Mouse (Mus musculus): Measurements from ENCODE around the gene Sp6. TPM values are rescaled to one million over a fixed set of nuclear protein-coding genes. Genes with fewer than 3 reads are reported as not detected.

The Sp6 gene
- polyA plus RNA-seq, 1 experiment from 2014 or later: 0.04 TPM

GRCm38 (mm10) chr11:97044902-97045301 is 31.7 kb downstream of the Sp6 start:
- Histone ChIP-seq H3K27me3 (replicated peaks; ENCODE audit: control insufficient read depth, insufficient read depth, low read length) (no peaks in the 10 kb centered on the region), H3K9ac (ENCODE audit: low read depth, low read length) (no peak overlapping the region), H3K4me1 (replicated peaks; ENCODE audit: control insufficient read depth, insufficient read depth, low read length) (0 out of 2 replicates have a peak, but pooled peaks cover 3% of the 10 kb centered on the region), H3K9me3 (ENCODE audit: control insufficient read depth) (no peaks in the 10 kb centered on the region), H3K27ac (ENCODE audit: low read depth, low read length) (no peak overlapping the region), H3K4me2 (replicated peaks; ENCODE audit: low read depth) (no peak overlapping the region), H3K4me3 (ENCODE audit: low read depth, low read length) (no peak overlapping the region), H3K36me3 (ENCODE audit: control insufficient read depth, insufficient read depth) (peaks cover 19% of the 10 kb centered on the region; the same call in 1 of the 2 replicates)
- ATAC-seq: no peak
- no peak for TF ChIP-seq CTCF (IDR thresholded peaks at IDR 0.05; ENCODE audit: low read depth)
- WGBS: 94% methylated on average over 8 of the region's 8 CpGs

- no peak overlapping the region for H3K4me2 ChIP-seq (replicated peaks; ENCODE audit: low read depth)
- H3K4me3 ChIP-seq (ENCODE audit: low read depth, low read length): no peak overlapping the region
- H3K27me3 ChIP-seq (replicated peaks; ENCODE audit: control insufficient read depth, insufficient read depth, low read length): no peaks in the 10 kb centered on the region
- 0 out of 2 replicates have a peak, but pooled peaks cover 3% of the 10 kb centered on the region for H3K4me1 ChIP-seq (replicated peaks; ENCODE audit: control insufficient read depth, insufficient read depth, low read length)
- no peak for ATAC-seq
- H3K36me3 ChIP-seq (ENCODE audit: control insufficient read depth, insufficient read depth): peaks cover 19% of the 10 kb centered on the region; the same call in 1 of the 2 replicates
- H3K9ac ChIP-seq (ENCODE audit: low read depth, low read length): no peak overlapping the region
- peak; percentile 54 for TF ChIP-seq CTCF (IDR thresholded peaks at IDR 0.05; ENCODE audit: low read depth)
- no peaks in the 10 kb centered on the region for H3K9me3 ChIP-seq (ENCODE audit: control insufficient read depth)
- 85% methylated on average over 7 of the region's 7 CpGs for WGBS
- no peak overlapping the region for H3K27ac ChIP-seq (ENCODE audit: low read depth, low read length)
Measured at GRCm38 (mm10) chr11:97045861-97046260, 32.7 kb downstream of the Sp6 start.

GRCm38 (mm10) chr11:97048090-97048650 is 35.0 kb downstream of the Sp6 start:
- Histone ChIP-seq H3K27ac (ENCODE audit: low read depth, low read length) (no peak overlapping the region), H3K4me1 (replicated peaks; ENCODE audit: control insufficient read depth, insufficient read depth, low read length) (peaks cover 5% of the 10 kb centered on the region; the same call in 1 of the 2 replicates), H3K4me3 (ENCODE audit: low read depth, low read length) (no peak overlapping the region), H3K9ac (ENCODE audit: low read depth, low read length) (no peak overlapping the region), H3K4me2 (replicated peaks; ENCODE audit: low read depth) (no peak overlapping the region), H3K9me3 (ENCODE audit: control insufficient read depth) (no peaks in the 10 kb centered on the region), H3K27me3 (replicated peaks; ENCODE audit: control insufficient read depth, insufficient read depth, low read length) (no peaks in the 10 kb centered on the region), H3K36me3 (ENCODE audit: control insufficient read depth, insufficient read depth) (peaks cover 19% of the 10 kb centered on the region; the same call in 1 of the 2 replicates)
- WGBS: 74% methylated on average over 8 of the region's 8 CpGs
- TF ChIP-seq CTCF (IDR thresholded peaks at IDR 0.05; ENCODE audit: low read depth): no peak
- ATAC-seq: no peak

GRCm38 (mm10) chr11:97049492-97050085 is 36.4 kb downstream of the Sp6 start:
- no peak overlapping the region; the same call in 1 of the 2 replicates for H3K27ac ChIP-seq (ENCODE audit: low read depth, low read length)
- H3K36me3 ChIP-seq (ENCODE audit: control insufficient read depth, insufficient read depth): peaks cover 27% of the 10 kb centered on the region
- ATAC-seq: no peak
- no peak overlapping the region for H3K4me2 ChIP-seq (replicated peaks; ENCODE audit: low read depth)
- H3K4me3 ChIP-seq (ENCODE audit: low read depth, low read length): no peak overlapping the region
- WGBS: 80% methylated on average over 6 of the region's 6 CpGs
- TF ChIP-seq CTCF (IDR thresholded peaks at IDR 0.05; ENCODE audit: low read depth): no peak
- no peak overlapping the region for H3K9ac ChIP-seq (ENCODE audit: low read depth, low read length)
- H3K9me3 ChIP-seq (ENCODE audit: control insufficient read depth): no peaks in the 10 kb centered on the region
- peaks cover 5% of the 10 kb centered on the region; the same call in 1 of the 2 replicates for H3K4me1 ChIP-seq (replicated peaks; ENCODE audit: control insufficient read depth, insufficient read depth, low read length)
- H3K27me3 ChIP-seq (replicated peaks; ENCODE audit: control insufficient read depth, insufficient read depth, low read length): no peaks in the 10 kb centered on the region

GRCm38 (mm10) chr11:97050216-97050943 is 37.2 kb downstream of the Sp6 start, which contains the start of gene Osbpl7:
TSS of gene Osbpl7 (plus strand) at chr11:97050628.
- 3% methylated on average over 18 of the region's 18 CpGs for WGBS
- peaks cover 32% of the 10 kb centered on the region for H3K36me3 ChIP-seq (ENCODE audit: control insufficient read depth, insufficient read depth)
- H3K9me3 ChIP-seq (ENCODE audit: control insufficient read depth): no peaks in the 10 kb centered on the region
- peak; percentile 34 for ATAC-seq
- H3K9ac ChIP-seq (ENCODE audit: low read depth, low read length): peak within 1 kb of the TSS; percentile 78
- H3K27ac ChIP-seq (ENCODE audit: low read depth, low read length): peak within 1 kb of the TSS; percentile 91
- peak within 1 kb of the TSS; percentile 93 for H3K4me2 ChIP-seq (replicated peaks; ENCODE audit: low read depth)
- H3K4me1 ChIP-seq (replicated peaks; ENCODE audit: control insufficient read depth, insufficient read depth, low read length): peaks cover 5% of the 10 kb centered on the region; the same call in 1 of the 2 replicates
- TF ChIP-seq CTCF (IDR thresholded peaks at IDR 0.05; ENCODE audit: low read depth): peak; percentile 63
- H3K4me3 ChIP-seq (ENCODE audit: low read depth, low read length): peak within 1 kb of the TSS; percentile 77
- no peaks in the 10 kb centered on the region for H3K27me3 ChIP-seq (replicated peaks; ENCODE audit: control insufficient read depth, insufficient read depth, low read length)

GRCm38 (mm10) chr11:97050944-97051586 is 37.9 kb downstream of the Sp6 start:
- H3K4me1 ChIP-seq (replicated peaks; ENCODE audit: control insufficient read depth, insufficient read depth, low read length): peaks cover 5% of the 10 kb centered on the region; the same call in 1 of the 2 replicates
- TF ChIP-seq CTCF (IDR thresholded peaks at IDR 0.05; ENCODE audit: low read depth): no peak
- no peak for ATAC-seq
- 12% methylated on average over 13 of the region's 13 CpGs for WGBS
- peak overlapping the region; percentile 77 for H3K4me3 ChIP-seq (ENCODE audit: low read depth, low read length)
- H3K4me2 ChIP-seq (replicated peaks; ENCODE audit: low read depth): peak overlapping the region; percentile 93
- H3K27ac ChIP-seq (ENCODE audit: low read depth, low read length): peak overlapping the region; percentile 91
- H3K27me3 ChIP-seq (replicated peaks; ENCODE audit: control insufficient read depth, insufficient read depth, low read length): no peaks in the 10 kb centered on the region
- peaks cover 36% of the 10 kb centered on the region for H3K36me3 ChIP-seq (ENCODE audit: control insufficient read depth, insufficient read depth)
- no peaks in the 10 kb centered on the region for H3K9me3 ChIP-seq (ENCODE audit: control insufficient read depth)
- H3K9ac ChIP-seq (ENCODE audit: low read depth, low read length): peak overlapping the region; percentile 78
